Mouse (Mus musculus): Measurements from ENCODE around the gene Flvcr2. TPM values are rescaled to one million over a fixed set of nuclear protein-coding genes. Genes with fewer than 3 reads are reported as not detected.
"Not testable (repeated sequence)": the region's sequence is repeated elsewhere in the genome, so short reads cannot be mapped to it uniquely, and the experiment has no call there.

Flvcr2 gene
- 2.6 and 4.3 TPM in 2 replicates for polyA plus RNA-seq (2014; fragmentation: Nextera tagmentation; extraction: Ambion mirVana)

DNA sequence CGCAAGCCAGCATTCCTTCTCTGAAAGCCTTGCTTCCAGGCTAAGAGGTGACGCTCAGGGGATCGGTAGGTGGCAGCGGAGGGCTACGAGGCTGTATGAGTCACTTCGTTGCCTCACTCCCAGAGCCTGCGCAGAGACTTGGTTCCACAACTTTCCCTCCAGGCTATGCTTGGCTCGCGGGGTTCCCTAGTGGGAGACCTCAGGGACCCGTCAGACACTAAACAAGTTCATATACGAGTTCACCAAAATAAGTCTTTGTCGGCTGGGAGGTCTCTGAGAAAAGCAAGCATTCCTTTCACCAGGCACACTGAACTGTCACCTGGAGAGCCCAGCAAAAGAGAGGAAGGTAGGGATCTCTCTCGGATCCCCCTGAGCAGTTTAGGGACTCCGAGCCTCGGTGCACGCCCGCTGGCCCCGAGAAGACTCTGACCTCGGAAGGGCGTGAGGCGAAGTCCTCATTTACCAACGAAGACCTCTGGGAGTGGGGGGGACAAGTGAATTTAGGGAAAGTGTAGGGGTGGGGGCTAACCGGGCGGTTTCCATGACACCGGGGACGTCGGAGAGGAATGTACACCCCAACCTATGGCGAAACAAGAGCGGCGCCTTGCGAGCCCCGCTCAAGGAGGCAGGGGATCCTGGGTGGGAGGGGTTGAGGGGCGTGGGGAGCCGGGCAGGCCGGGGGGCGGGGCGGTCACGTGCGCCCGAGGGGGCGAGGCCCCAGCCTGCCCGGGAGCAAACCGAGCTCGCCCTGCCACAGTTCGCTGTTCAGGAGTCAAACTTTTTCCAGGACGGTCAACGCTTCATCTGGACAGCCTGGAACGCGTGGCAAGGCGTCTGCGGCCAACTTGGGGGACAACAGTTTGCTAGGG is at the start of gene Flvcr2:
Gene Flvcr2 (plus strand): TSS at position 713 of the 869 bp plus-strand sequence.
- under 1% methylated on average over 51 of the region's 51 CpGs for WGBS
- Histone ChIP-seq H3K4me3 (ENCODE audit: low read depth, low read length) (peak within 1 kb of the TSS; percentile 17), H3K36me3 (ENCODE audit: control insufficient read depth, insufficient read depth, low read length) (no peaks in the 10 kb centered on the region), H3K27ac (ENCODE audit: low read depth, low read length) (no peak within 1 kb of the TSS), H3K4me1 (ENCODE audit: control insufficient read depth, insufficient read depth, low read length) (peaks cover 7% of the 10 kb centered on the region), H3K27me3 (replicated peaks; ENCODE audit: control insufficient read depth, insufficient read depth, low read length) (peaks cover 12% of the 10 kb centered on the region), H3K9ac (ENCODE audit: low read length) (peak within 1 kb of the TSS; percentile 41), H3K9me3 (replicated peaks; ENCODE audit: control insufficient read depth, low read length) (no peaks in the 10 kb centered on the region), H3K4me2 (ENCODE audit: low read length) (peak within 1 kb of the TSS; percentile 59)
- ATAC-seq (peak; percentile 81), DNase-seq (ENCODE audit: low spot score) (peak; percentile 84)

DNA sequence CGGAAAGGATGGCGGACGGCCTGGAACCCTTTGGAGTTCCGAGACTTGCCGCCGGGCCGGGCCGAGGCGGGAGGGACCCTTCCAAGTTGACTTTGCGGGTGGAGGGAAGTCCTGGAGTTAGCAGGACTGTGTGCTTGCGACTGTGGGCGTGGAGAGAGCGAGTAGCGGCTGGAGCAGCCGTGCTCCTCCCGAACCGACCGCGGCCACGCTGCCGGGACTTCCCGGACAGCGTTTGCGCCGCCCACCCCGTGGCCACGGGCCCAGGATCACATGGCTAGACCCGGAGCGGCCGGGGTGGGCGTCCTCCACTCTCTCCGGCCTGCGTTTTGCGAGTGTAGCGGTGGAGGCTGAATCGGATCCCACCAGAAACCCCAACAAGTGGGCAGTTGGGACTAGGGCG is 48.2 kb upstream of the Flvcr2 start:
- not testable (repeated sequence) for H3K4me3 ChIP-seq (ENCODE audit: low read depth, low read length); DNase-seq (ENCODE audit: low spot score); H3K27me3 ChIP-seq (replicated peaks; ENCODE audit: control insufficient read depth, insufficient read depth, low read length); H3K9ac ChIP-seq (ENCODE audit: low read length); H3K9me3 ChIP-seq (replicated peaks; ENCODE audit: control insufficient read depth, low read length); H3K4me1 ChIP-seq (ENCODE audit: control insufficient read depth, insufficient read depth, low read length); H3K36me3 ChIP-seq (ENCODE audit: control insufficient read depth, insufficient read depth, low read length); H3K27ac ChIP-seq (ENCODE audit: low read depth, low read length)
- peak; percentile 67 for ATAC-seq
- H3K4me2 ChIP-seq (ENCODE audit: low read length): peak overlapping the region; percentile 31; the same call in 1 of the 2 replicates
- 44% methylated on average over 12 of the region's 37 CpGs for WGBS

DNA sequence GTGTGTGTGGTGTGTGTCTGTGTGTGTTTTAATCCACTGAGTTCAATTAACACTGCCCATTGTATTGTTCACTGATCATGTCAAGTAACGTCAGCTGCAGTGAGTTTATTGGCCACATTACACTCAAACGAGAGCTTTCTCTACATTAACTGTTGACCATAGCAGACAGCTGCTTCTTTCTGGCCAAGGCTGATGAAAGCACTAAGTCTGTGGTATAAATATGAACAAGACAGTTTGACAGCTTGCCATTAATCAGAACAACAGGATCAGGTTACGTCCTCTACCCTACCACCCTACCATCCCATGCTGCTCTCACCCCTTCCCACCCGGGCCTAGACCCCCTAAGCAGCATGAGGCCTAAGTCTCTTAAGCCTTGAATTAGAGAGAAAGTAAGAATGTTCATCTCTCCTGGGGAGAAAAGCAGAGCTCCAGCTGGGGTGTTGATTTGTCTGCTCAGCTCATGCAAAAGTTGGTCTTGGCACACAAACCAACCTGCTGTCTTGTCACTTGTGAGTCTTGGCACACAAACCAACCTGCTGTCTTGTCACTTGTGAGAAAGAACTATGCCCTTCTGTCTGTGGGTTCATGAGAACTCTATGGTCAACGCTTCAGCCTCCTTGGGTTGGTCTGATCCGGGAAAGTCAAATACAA is 46.0 kb upstream of the Flvcr2 start:
- Histone ChIP-seq H3K9ac (ENCODE audit: low read length) (no peak overlapping the region), H3K27me3 (replicated peaks; ENCODE audit: control insufficient read depth, insufficient read depth, low read length) (0 out of 2 replicates have a peak, but pooled peaks cover 3% of the 10 kb centered on the region), H3K4me1 (ENCODE audit: control insufficient read depth, insufficient read depth, low read length) (no peaks in the 10 kb centered on the region), H3K4me2 (ENCODE audit: low read length) (no peak overlapping the region), H3K36me3 (ENCODE audit: control insufficient read depth, insufficient read depth, low read length) (no peaks in the 10 kb centered on the region), H3K9me3 (replicated peaks; ENCODE audit: control insufficient read depth, low read length) (no peaks in the 10 kb centered on the region), H3K27ac (ENCODE audit: low read depth, low read length) (no peak overlapping the region), H3K4me3 (ENCODE audit: low read depth, low read length) (no peak overlapping the region)
- 60% methylated on average over 6 of the region's 6 CpGs for WGBS
- DNase-seq (ENCODE audit: low spot score): peak; percentile 49
- no peak for ATAC-seq

DNA sequence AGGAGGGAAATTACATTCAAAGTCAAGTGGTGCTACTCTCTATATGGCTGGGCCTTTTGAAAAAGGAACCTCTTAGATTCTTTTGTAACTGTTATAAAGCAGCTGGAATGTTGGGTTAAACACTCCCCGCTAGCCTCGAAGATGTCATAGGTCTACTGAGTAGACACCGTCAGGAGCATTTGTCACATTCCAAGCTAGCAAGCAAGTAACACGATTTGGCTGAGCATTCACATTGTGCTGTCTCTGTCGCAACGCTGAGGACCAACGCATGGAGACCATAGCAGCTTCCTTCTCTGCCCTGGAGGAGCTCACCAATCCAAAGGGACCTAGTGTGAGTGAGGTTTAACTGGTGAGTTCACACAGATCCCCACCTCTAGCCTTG is 45.5 kb upstream of the Flvcr2 start:
- Histone ChIP-seq H3K4me1 (ENCODE audit: control insufficient read depth, insufficient read depth, low read length) (peaks cover 2% of the 10 kb centered on the region; the same call in 1 of the 2 replicates), H3K27ac (ENCODE audit: low read depth, low read length) (no peak overlapping the region), H3K9me3 (replicated peaks; ENCODE audit: control insufficient read depth, low read length) (no peaks in the 10 kb centered on the region), H3K4me3 (ENCODE audit: low read depth, low read length) (no peak overlapping the region), H3K4me2 (ENCODE audit: low read length) (no peak overlapping the region), H3K9ac (ENCODE audit: low read length) (no peak overlapping the region), H3K36me3 (ENCODE audit: control insufficient read depth, insufficient read depth, low read length) (no peaks in the 10 kb centered on the region), H3K27me3 (replicated peaks; ENCODE audit: control insufficient read depth, insufficient read depth, low read length) (0 out of 2 replicates have a peak, but pooled peaks cover 3% of the 10 kb centered on the region)
- DNase-seq (ENCODE audit: low spot score) (no peak), ATAC-seq (no peak)
- 87% methylated on average over 7 of the region's 7 CpGs for WGBS

DNA sequence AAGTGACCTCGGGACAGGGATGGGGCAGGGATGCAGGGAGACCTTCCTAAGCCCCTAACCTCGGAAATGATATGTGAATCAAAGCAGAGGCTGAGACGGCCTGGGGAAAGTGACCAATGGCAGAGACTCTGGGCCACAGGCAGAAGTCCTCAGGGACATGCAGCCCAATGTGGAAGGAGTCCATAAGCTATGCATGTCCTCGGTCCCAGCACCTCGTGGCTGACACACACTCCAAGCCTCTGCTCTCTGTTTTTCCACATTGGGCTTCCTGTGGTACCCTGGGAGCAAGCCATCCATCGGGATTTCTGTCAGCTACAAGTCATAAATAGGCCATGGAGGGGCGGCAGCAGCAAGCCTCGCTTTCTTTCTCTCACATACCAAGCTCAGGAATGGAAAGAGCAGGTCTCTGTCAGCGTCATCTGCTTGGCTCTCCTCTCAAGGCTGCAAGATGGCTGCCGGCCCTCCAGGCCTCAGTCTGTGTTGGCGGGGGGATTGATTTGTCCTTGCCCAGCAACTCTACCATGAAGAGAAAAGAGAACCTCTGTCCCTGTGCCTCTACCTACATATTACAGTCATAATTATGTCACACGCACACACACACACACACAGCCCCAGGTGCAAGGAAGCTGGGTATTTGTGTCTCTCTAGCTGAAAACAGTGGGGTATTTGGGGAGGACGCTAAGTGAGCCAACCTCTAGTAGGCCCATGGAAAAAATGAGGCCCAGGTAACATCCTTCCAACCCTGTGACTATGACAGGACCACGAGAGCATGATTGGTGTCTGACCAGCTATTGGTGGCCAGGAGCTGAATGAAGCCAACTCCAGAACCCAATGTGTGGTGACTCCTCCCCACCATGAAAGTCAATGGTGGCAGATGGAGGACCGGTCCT is 43.9 kb upstream of the Flvcr2 start:
- Histone ChIP-seq H3K4me3 (ENCODE audit: low read depth, low read length) (no peak overlapping the region), H3K9me3 (replicated peaks; ENCODE audit: control insufficient read depth, low read length) (no peaks in the 10 kb centered on the region), H3K4me1 (ENCODE audit: control insufficient read depth, insufficient read depth, low read length) (peaks cover 4% of the 10 kb centered on the region; the same call in 1 of the 2 replicates), H3K36me3 (ENCODE audit: control insufficient read depth, insufficient read depth, low read length) (no peaks in the 10 kb centered on the region), H3K27ac (ENCODE audit: low read depth, low read length) (no peak overlapping the region), H3K4me2 (ENCODE audit: low read length) (no peak overlapping the region), H3K27me3 (replicated peaks; ENCODE audit: control insufficient read depth, insufficient read depth, low read length) (peaks cover 3% of the 10 kb centered on the region; the same call in 1 of the 2 replicates), H3K9ac (ENCODE audit: low read length) (no peak overlapping the region)
- no peak for ATAC-seq
- WGBS: 76% methylated on average over 15 of the region's 15 CpGs
- DNase-seq (ENCODE audit: low spot score): no peak

DNA sequence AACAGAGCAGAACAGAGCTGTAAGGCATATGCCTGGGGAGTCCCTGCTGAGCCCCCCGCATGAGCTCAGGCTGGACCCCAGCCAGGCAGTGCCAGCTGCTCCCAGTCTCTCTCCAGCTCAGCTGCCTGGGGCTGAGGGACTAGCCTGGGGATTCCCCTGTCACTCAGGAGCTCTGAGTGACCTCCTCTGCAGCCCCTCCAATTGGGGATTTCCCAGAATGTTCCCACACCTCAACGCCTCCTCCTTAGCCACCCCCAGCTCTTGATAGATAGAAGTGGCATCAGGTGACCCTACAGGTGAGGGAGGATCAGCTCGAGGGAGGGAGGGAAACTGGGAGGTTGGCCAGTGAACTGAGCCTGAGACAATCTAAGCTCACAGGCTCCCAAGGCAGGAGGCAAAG is 42.8 kb upstream of the Flvcr2 start:
- ATAC-seq (no peak), DNase-seq (ENCODE audit: low spot score) (peak; percentile 28)
- no peak overlapping the region for H3K4me3 ChIP-seq (ENCODE audit: low read depth, low read length)
- peaks cover 3% of the 10 kb centered on the region; the same call in 1 of the 2 replicates for H3K27me3 ChIP-seq (replicated peaks; ENCODE audit: control insufficient read depth, insufficient read depth, low read length)
- H3K4me1 ChIP-seq (ENCODE audit: control insufficient read depth, insufficient read depth, low read length): peaks cover 4% of the 10 kb centered on the region; the same call in 1 of the 2 replicates
- no peak overlapping the region for H3K27ac ChIP-seq (ENCODE audit: low read depth, low read length)
- no peak overlapping the region for H3K4me2 ChIP-seq (ENCODE audit: low read length)
- no peak overlapping the region for H3K9ac ChIP-seq (ENCODE audit: low read length)
- H3K36me3 ChIP-seq (ENCODE audit: control insufficient read depth, insufficient read depth, low read length): no peaks in the 10 kb centered on the region
- WGBS: 74% methylated on average over 3 of the region's 3 CpGs
- no peaks in the 10 kb centered on the region for H3K9me3 ChIP-seq (replicated peaks; ENCODE audit: control insufficient read depth, low read length)

DNA sequence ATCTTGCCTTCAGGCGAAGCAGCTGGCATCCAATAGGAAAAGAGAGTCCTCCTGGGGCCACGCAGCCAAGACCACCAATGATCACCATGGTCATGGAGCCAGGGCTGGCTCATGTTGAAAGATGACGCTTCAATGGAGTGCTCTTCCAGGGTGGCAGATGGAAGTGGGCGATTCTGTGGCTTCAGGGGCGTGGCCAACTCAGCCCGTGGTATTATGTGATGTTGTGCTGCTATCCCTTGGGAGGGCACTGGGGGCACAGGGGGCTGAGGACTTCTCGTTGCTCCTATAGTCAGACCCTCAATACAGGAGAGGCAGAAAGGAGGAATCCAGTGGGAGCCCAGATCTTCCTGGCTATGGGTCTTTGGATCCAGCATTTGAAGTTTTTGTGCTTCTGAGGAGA is 41.8 kb upstream of the Flvcr2 start:
- DNase-seq (ENCODE audit: low spot score) (no peak), ATAC-seq (no peak)
- Histone ChIP-seq H3K9ac (ENCODE audit: low read length) (no peak overlapping the region), H3K9me3 (replicated peaks; ENCODE audit: control insufficient read depth, low read length) (no peaks in the 10 kb centered on the region), H3K4me3 (ENCODE audit: low read depth, low read length) (no peak overlapping the region), H3K27ac (ENCODE audit: low read depth, low read length) (no peak overlapping the region), H3K4me2 (ENCODE audit: low read length) (no peak overlapping the region), H3K36me3 (ENCODE audit: control insufficient read depth, insufficient read depth, low read length) (no peaks in the 10 kb centered on the region), H3K27me3 (replicated peaks; ENCODE audit: control insufficient read depth, insufficient read depth, low read length) (peaks cover 3% of the 10 kb centered on the region; the same call in 1 of the 2 replicates), H3K4me1 (ENCODE audit: control insufficient read depth, insufficient read depth, low read length) (peaks cover 4% of the 10 kb centered on the region; the same call in 1 of the 2 replicates)
- 59% methylated on average over 7 of the region's 7 CpGs for WGBS

Measured in forebrain, embryonic 14.5 days (tissue).